Mouse (Mus musculus) testis, postnatal 10 days (tissue): ENCODE measurements around the gene Btbd16.

Experiments used
- DNase-seq: peaks from one replicate; pipeline ENCODE4 v3.0.0; 2021; ENCODE audit warnings: low spot score

Gene Btbd16

DNA sequence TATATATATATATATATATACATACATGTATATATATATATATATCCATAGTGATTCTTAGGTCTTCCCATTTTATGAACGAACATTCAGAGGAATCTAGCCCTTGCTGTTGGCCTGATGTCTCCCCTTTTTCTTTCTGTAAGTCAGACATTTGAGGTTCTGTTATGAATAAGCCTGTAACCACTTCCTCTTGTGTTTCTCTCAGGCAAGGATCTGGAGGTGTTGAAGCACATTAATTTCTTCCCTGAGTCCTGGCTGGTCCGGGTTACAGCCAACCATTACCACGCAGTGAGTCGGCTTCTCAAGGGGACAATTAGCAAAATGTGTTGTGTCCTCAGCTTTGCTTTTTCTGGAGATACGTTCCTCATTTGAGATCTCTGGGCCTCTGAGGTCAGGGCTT is 44.9 kb downstream of the Btbd16 start:
- no peak for DNase-seq

DNA sequence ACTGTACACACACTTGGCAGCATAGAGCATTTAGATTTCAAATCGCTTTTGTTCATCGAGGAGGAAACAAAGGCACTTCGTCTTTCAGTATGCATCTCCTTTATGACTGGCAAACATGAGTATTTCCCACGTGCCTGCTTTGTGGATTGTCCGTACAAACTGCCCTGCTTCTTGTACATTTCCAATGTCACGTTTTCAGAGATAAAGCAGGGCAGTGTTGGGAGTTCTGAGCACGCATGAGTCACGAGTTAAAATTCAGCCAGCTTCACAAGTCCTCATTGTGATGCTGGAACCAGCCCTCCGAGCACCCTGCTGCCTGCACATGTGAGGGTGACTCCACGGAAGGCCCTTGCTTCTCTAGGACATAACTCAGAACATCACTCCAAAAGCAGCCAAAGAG is 45.8 kb downstream of the Btbd16 start:
- no peak for DNase-seq

DNA sequence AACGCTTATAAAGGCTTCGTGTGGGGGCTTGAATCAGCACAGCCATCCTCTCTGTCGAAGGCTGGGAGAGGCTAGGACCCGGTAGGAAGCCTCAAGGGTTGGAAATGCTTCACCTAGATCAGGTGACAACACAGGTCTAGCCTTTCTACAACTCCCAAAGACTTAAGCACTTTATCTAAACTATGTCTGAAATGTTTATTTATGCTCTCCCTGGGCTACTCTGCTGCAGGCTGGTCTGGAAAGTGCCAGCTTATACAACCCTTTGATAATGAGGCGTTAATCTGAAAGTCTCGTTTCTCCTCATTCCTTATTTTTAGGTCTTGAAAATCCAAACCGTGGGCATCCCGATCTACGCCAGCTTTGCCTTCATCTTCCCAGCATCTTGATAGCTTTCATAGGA is 50.1 kb downstream of the Btbd16 start:
- no peak for DNase-seq

DNA sequence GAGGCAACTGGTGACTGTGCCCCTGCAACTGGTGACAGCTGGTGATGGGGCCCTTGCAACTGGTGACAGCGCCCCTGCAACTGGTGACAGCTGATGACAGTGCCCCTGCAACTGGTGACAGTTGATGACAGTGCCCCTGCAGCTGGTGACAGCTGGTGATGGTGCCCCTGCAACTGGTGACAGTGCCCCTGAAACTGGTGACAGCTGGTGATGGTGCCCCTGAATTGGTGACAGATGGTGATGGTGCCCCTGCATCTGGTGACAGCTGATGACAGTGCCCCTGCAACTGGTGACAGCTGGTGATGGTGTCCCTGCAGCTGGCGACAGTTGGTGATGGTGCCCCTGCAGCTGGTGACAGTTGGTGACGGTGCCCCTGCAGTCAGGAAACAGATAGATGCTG is 52.5 kb downstream of the Btbd16 start:
- no peak for DNase-seq

DNA sequence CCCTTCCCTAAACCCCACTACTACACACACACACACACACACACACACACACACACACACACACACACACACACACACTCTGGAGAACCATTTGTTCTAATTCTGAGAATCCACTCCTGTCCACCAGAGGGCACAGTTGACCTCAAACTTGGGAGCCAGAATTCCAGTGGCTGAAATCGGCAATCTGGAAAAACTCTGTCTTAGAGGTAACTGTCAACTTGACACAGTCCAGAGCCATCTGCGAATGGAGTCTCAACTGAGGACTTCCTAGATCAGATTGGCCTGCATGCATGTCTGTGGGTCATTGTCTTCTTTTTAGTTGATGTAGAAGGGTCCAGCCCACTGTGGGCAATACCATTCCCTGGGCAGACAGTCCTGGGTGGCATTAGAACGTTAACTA is 53.6 kb downstream of the Btbd16 start:
- peak; percentile 73 for DNase-seq

DNA sequence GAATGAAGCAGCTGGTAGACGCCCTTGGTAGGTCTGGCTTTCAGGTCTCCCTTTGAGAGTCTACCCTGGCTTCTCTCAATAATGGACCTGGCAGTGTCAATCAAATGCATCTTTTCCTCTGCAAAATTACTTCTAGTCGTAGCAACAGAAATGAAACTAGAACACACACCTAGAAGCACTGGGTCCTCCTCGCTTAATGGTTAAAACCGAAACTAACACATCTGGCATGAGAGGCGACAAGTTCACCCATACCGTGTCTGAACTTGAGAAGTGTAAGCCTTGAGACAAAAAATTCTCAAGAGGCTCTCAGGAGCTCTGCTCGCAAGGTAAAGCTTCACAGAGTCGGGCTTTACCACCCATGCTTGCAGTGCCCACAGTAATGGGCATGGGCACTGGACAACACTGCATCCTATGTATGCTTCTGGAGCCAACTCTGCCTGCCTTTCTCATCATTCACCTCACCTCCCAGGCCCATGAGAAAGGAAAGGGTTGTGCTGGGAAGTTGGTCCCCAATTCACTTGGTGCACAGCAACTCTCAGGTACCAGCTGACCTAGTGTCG is 54.1 kb downstream of the Btbd16 start:
- no peak for DNase-seq

DNA sequence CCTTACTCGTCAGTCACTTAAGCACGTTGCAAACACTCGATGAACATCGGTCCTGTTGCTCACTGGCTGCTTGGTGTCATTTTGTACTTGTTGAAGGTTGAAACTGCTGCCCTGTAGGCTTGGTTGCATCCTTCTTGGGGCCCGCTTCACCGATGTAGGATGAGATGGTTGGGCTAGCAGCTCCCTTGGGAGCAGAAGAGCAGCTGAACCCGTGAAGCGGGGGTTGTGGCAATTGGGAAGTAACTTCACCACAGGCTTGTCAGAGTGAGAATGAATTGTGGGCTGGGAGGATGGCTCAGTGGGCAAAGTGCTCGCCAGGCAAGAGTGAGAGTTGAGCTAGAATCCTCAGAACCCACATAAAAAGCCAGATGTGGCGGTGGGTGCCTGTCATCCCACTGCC is 54.6 kb downstream of the Btbd16 start:
- DNase-seq: no peak

DNA sequence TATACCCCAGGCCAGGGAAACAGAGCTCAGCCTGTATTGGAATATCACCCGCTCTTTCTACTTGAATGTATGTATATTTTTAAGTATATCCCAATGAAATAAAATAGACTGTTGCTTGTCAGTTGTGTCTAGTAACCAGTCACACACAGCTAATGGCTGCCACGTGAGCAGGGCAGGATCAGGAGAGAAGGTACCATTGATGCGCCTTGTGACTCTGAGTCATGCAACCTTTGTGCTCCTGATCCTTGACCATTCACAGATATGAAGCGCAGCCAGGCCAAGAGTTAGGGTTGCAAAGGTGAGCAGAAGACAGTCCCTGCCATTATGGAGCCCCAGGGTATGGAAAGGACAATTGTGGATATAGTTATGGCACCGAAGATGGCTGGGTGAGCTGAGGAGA is 57.7 kb downstream of the Btbd16 start:
- DNase-seq: no peak

DNA sequence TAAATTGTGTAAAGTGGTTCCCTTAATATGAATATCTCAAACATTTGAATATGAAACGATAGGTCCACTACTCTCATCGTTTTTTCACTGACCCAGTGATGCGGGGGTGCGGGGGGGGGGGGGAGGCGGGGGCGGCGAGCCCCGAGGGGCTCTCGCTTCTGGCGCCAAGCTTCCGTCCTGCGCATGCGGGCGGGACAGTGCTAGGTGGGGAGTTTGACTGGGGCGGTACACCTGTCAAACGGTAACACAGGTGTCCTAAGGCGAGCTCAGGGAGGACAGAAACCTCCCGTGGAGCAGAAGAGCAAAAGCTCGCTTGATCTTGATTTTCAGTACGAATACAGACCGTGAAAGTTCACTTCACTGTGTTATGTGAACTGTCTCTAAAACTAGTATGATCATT is 60.4 kb downstream of the Btbd16 start:
- DNase-seq: peak; percentile 92

DNA sequence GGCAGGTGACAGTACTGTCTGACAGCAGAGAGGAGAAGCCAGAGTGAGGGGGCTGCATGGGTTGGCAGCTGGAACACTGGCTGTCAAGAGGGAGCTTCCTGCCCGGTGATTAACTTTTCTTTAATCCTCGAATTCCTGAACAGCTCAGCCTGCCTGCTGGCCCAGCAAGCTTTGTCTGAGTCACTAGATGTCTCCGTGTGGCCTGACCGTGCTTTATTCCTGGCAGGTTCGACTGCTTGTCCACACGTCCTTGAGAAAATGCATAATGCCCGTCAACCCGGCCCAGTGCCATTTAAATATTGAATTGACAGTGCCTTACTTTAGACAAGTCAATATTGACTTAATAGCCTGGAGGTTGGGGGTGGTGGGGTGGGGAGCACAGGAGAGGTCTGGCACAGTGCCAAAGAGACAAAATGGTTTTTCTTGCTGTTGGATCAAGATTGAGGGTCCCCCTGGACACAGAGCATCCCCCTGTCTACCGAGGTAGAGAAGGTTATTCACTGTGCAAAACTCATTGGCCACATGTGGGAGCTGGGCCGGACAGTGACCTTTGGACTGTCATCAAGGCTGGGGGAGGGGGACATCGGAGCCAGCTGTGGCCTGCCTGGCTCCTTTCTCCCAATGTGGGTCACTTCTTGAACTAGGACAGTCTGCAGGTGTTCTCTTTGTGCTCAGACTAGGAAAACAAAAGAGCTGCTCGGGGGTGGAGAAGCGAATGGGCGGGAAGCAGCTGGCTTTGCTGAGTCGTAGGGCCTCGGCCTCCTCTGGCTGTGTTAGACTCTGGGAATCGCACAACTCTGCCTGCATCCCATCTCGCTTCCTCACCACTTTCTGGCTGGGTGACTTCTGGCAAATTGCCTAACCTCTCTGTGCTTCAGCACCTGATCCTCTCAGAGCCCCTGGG is 61.3 kb downstream of the Btbd16 start:
- no peak for DNase-seq

DNA sequence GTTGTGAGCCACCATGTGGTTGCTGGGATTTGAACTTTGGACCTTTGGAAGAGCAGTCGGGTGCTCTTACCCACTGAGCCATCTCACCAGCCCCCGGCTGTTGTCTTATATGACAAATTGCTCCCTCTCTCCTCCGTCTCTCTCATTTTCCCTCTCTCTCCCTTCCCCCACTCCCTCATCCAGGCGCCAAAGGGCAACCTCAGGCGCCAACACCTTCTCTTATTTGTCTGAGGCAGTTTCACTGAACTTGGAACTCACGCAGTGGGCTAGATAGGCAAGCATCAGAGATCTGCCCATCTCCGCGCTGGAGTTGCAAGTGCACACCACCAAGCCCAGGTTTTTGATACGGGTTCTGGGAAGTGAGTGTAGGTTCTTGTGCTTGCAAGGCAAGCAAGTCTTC is 62.2 kb downstream of the Btbd16 start:
- no peak for DNase-seq

DNA sequence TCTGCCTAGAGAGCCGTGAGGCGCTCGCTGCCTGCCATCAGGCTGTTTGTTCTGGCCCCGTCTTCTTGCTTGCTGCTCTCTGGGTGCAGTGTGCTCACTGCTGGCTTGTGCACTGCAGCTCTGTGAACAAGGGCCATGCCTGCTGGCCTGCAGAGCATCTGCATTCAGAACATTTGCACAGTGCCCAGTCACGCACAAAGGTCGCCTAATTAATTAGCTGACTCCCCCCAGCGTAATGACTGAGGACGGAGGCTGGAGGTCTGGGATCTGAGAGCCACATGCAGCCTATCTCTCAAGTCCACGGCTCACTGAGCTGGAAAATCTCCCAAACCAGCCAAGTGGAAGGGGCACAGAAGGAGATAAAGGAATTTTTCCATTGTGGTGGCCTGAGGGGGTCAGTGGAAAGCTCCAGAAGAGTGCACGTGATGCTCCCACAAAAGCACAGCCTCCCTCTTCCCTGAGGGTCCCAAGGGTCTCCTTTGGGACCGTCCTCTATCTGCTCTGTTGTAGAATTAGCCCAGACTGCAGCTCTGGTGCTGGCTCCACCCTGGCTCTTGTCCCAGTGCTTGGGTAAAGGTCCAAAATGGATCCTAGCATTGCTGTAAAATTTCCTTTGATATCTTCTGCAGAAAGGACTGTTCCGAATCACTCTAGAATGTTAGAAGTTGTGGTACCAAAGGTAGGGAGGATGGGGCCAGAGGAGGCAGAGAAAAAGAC is 64.2 kb downstream of the Btbd16 start:
- no peak for DNase-seq

DNA sequence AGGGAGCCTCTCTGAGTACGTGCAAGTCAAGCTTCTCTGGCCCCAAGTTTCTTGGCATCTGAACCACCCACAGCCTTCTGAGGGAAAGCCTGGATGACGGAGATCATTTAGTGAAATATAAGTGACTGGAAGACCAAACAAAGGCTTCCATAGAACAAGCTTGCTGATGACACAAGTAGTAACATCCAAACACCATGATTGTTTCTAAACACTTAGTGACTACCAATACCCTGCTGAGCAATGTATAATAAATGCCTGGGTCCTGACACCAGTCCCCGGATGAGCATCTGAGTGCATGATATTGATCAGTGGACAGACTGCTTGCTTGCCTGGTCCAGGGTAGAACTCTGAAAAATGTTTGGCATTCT is 64.8 kb downstream of the Btbd16 start:
- no peak for DNase-seq

DNA sequence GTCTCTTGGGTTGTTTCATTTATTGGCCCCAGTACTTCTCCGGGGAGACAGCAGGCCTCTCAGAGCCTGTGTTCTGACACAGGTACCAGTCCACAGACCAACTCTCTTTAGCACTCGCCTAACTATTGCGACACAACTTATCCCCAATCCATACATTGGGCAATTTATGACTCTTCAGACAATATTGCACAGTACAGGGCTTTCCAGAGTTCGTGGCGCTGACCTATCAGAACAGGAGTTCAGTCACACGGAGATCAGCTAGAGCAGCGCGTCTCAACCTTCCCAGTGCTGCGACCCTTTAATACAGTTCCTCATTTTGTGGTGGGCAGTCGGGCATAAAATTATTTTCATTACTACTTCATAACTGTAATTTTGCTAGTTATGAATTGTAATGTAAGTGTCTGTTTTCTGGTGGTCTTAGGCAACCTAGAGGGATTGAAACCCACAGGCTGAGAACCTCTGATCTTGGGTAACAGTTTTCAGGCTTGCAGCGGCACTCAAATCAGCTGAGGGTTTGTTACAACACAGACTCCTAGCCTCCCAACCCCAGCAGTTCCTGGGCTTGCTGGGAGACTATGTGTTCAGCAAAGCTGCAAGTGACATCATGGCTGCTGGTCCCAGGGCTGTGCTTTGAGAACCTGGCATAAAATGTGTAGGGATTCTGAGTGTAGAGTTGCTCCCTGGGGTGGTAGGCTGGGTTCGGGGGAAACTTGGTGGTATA is 65.7 kb downstream of the Btbd16 start:
- DNase-seq: no peak

DNA sequence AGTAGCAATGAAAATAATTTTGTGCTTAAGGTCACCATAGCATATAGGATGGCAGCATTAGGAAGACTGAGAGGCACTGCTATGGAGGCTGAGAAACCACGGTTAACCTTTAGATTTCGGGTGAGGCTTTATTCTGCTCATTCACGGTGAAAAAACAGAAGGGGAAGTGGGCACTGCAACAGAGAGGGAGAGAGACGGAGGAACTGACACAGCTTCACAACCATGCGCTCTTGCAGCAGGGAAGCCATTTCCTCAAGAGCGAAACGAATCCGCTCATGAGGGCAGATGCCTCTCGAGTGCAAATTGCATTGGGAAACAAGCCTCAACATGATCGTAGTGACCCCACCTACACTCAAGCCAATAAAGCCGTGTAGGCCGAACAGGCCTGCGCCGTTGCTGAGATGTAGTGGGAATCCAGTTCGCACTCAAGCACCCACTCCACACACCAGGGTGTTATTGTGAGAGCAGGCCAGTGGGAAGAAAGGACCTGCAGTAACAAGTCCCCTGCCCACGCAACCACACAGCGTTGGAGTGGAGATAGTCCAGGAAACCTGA is 73.4 kb downstream of the Btbd16 start:
- DNase-seq: no peak

DNA sequence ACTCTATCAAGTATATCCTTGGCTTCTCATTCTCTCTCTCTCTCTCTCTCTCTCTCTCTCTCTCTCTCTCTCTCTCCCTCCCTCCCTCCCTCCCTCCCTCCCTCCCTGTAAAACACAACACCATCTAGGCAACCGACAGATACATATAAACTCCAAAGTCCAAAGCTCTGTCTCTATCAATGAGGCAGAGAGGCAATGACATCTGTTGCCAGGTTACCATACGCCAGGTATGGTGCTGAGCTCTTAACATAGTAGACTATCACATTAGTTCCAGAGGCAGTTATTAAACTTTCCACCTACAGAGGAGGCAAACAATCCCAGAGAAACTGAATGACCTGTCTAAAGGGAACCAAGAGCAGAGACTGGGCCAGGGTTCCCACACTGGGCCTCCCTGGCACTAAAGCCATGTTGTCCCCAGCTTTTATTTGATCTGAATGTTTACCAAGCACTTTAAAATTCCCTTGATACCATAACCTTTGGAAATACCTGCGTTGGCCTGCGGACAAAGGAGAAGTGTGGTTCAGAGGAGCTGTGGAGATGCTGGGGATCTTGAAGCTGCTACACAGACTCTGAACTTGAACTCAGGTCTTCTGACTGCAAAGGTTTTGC is 80.9 kb downstream of the Btbd16 start:
- DNase-seq: no peak

DNA sequence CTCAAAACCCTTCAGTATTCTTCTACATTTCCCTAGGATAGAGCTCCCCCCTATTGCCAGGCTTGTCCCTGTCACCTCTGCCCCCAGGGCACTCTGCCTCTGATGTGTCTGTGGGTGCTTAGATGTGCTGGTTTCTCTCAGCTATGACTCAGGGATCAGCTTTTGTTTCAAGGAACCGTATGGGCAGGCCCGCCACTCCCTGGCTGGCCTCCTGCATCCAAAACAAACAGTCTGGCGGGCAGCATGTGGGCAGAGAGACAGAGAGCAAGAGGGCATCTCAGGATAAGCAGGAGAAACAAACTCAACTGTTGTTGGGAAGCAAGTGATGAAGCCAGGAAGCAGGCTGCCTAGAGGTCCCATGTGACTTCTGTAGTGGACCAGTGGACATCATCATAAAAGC is 81.8 kb downstream of the Btbd16 start:
- DNase-seq: no peak

DNA sequence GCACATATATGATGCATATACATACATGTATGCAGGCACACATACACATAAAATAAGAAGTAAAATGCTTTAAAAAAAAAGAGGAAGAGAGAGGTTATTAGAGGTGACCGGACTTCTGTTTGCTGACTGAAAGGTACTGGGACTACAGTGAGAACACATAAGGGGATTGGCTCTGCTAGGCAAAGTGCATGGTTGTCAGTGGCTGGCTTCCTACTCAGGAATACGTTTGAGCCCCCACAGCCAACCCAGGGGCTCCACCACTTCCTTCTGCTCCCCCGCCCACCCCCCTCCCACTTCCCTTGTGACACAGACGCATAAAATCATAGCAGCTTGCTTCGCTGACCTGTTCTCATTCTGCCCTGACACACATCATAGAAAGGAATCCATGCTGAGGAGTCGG is 84.1 kb downstream of the Btbd16 start:
- no peak for DNase-seq

DNA sequence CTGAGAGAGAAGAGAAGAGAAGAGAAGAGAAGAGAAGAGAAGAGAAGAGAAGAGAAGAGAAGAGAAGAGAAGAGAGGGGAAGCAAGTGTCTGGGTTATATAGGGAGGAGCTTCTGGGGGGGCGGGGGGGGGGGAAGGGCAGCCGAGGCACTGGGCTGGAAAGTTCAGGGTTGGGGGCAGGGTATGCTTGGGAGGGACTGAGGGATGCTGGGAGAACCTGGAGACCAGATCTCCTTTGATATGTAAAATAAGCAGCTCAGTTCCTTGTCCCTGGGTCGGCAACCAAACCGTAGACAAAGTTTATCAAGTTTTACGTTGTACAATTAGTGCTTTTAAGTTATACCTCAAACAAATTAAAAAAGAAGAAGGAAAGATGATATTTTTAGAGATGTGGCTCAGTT is 86.1 kb downstream of the Btbd16 start:
- no peak for DNase-seq

DNA sequence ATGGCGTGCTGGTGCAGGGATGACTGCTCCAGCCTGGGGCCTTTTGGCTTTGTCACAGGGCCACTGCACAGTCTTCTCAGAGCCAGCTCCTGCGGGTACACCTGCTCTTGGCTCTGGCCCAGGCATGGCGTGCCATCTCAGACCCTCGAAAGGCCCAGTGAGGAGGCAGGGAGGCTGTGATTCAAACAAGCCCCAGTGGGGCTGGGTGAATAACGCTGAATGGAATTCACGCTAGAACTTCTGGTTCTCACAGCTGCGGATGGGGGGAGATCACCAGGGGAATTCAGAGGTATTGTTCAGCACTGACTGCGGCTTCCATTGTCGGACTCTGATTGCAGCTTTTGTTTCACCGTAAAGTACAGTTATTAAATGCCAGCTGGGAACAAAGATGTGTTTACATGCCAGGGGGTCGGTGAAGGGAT is 86.9 kb downstream of the Btbd16 start:
- no peak for DNase-seq

DNA sequence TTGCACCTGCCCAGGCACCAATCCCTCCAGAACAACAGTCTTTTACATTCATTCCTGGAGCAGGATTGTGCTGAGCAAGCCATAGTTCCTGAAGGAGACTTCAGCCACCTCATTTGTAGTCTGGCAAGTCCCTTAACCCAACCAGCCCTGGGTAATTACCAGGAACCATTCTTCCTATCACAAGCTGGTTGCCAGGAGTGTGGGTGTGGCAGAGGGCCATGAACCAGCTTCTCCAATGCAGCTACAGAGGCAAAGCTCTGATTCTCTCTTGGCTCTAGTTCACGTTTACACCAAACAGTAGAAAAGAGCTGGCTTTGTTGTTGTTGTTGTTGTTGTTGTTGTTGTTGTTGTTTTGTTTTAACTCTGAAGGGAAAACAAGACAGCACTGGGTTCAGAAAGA is 88.6 kb downstream of the Btbd16 start:
- no peak for DNase-seq

DNA sequence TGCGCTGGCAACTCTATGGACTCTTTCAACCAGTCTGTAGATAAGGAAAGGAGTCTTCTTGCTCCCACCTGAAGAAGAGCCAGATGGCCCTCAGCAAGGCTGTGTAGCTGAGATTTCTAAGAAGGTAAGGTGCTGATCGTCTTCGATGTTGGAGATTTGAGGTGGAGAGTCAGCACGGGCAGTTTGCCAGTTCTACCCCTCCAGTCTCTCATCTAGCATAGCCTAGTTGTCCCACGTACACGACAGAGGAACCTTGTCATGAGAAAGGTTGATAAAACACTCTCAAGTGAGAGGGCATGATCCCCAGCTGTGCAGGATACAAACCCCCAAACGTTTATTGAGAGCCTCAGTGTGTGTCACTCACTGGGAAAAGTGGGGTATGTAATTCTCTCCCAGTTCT is 90.8 kb downstream of the Btbd16 start:
- peak; percentile 51 for DNase-seq
